Mouse (Mus musculus) heart, embryonic 11.5 days (tissue): ENCODE results near the gene Pde3a. TPM values are rescaled to one million over a fixed set of nuclear protein-coding genes. Genes with fewer than 3 reads are reported as not detected.

Experiments used
- ATAC-seq: fragments of 200-750 bp; cut with Nextera tagmentation; replicated peaks from 2 replicates; pipeline ENCODE4 v1.8.0; 2017; ENCODE audit warnings: moderate library complexity; ENCODE audit not compliant: insufficient number of reproducible peaks, low FRiP score, low TSS enrichment
- H3K27ac ChIP-seq: fragments of 300-500 bp; sonication (generic); 2 replicates; pipeline ENCODE4 v1.5.1; 2014; ENCODE audit warnings: mild to moderate bottlenecking, low read depth, low read length
- H3K27me3 ChIP-seq: fragments of 300-500 bp; sonication (generic); 2 replicates; pipeline ENCODE4 v1.6.1; 2014; ENCODE audit warnings: mild to moderate bottlenecking, low read length, mixed read lengths; ENCODE audit not compliant: control insufficient read depth, insufficient read depth
- H3K36me3 ChIP-seq: fragments of 300-500 bp; sonication (generic); 2 replicates; pipeline ENCODE4 v1.6.1; 2014; ENCODE audit warnings: mild to moderate bottlenecking, low read length, moderate library complexity, mixed read lengths; ENCODE audit not compliant: control insufficient read depth, insufficient read depth
- H3K4me1 ChIP-seq: fragments of 300-500 bp; sonication (generic); 2 replicates; pipeline ENCODE4 v1.6.1; 2014; ENCODE audit warnings: low read length; ENCODE audit not compliant: control insufficient read depth, insufficient read depth
- H3K4me2 ChIP-seq: fragments of 300-500 bp; sonication (generic); 2 replicates; pipeline ENCODE4 v1.6.1; 2014; ENCODE audit warnings: mild to moderate bottlenecking, moderate library complexity
- H3K4me3 ChIP-seq: fragments of 300-500 bp; sonication (generic); 2 replicates; pipeline ENCODE4 v1.5.1; 2014; ENCODE audit warnings: low read depth, low read length
- H3K9ac ChIP-seq: fragments of 300-500 bp; sonication (generic); 2 replicates; pipeline ENCODE4 v1.6.1; 2014; ENCODE audit warnings: mild to moderate bottlenecking, low read depth, low read length, moderate library complexity
- H3K9me3 ChIP-seq: fragments of 300-500 bp; sonication (generic); replicated peaks from 2 replicates; pipeline ENCODE4 v1.6.1; 2016; ENCODE audit warnings: low read length; ENCODE audit not compliant: control insufficient read depth
- WGBS: fragments of 180-500 bp; shearing (Covaris S2); extraction: QIAGEN DNeasy Blood & Tissue Kit; methylation state at CpG from one replicate; pipeline ENCODE4 v1.1.7; 2014; ENCODE audit not compliant: insufficient replicate concordance; 5-methylcytosine and 5-hydroxymethylcytosine counted together
- polyA plus RNA-seq: library from polyadenylated mRNA; unstranded; fragments of >200 nt; fragmentation: Nextera tagmentation; extraction: Ambion mirVana; gene quantifications from 2 replicates; pipeline ENCODE4 v1.2.1, GENCODE M21; 2014

Pde3a gene
- polyA plus RNA-seq, 1 experiment from 2014 or later, result 10.7 TPM

GRCm38 (mm10) chr6:141273685-141274084 lies 24.6 kb downstream of the Pde3a start:
- 0 out of 2 replicates have a peak overlapping the region, but pooled peaks have one; percentile 19 for H3K27ac ChIP-seq

GRCm38 (mm10) chr6:141281685-141282084 lies 32.6 kb downstream of the Pde3a start:
- no peak overlapping the region for H3K4me2 ChIP-seq
- ATAC-seq, result no peak
- no peak overlapping the region for H3K27ac ChIP-seq
- no peaks in the 10 kb centered on the region for H3K36me3 ChIP-seq
- H3K9ac ChIP-seq, result no peak overlapping the region
- H3K27me3 ChIP-seq, result no peaks in the 10 kb centered on the region
- H3K4me3 ChIP-seq, result no peak overlapping the region
- 82% methylated on average over 3 of the region's 3 CpGs for WGBS
- H3K9me3 ChIP-seq, result no peaks in the 10 kb centered on the region
- no peaks in the 10 kb centered on the region for H3K4me1 ChIP-seq

More at GRCm38 (mm10) chr6:141273685-141274084, 24.6 kb downstream of the Pde3a start:
- WGBS, result 43% methylated on average over 6 of the region's 6 CpGs
- ATAC-seq, result no peak
- Histone ChIP-seq H3K4me1 (no peaks in the 10 kb centered on the region), H3K4me3 (no peak overlapping the region), H3K4me2 (no peak overlapping the region; the same call in 1 of the 2 replicates), H3K27me3 (no peaks in the 10 kb centered on the region), H3K9ac (no peak overlapping the region), H3K36me3 (no peaks in the 10 kb centered on the region), H3K9me3 (no peaks in the 10 kb centered on the region; the same call in 1 of the 2 replicates)

GRCm38 (mm10) chr6:141282796-141283195 lies 33.7 kb downstream of the Pde3a start:
- Histone ChIP-seq H3K27ac (no peak overlapping the region), H3K4me3 (no peak overlapping the region), H3K9me3 (no peaks in the 10 kb centered on the region), H3K4me2 (no peak overlapping the region), H3K4me1 (no peaks in the 10 kb centered on the region), H3K9ac (no peak overlapping the region), H3K27me3 (no peaks in the 10 kb centered on the region), H3K36me3 (no peaks in the 10 kb centered on the region)
- WGBS, result 81% methylated on average over 7 of the region's 7 CpGs
- no peak for ATAC-seq

GRCm38 (mm10) chr6:141291195-141291594 lies 42.1 kb downstream of the Pde3a start:
- ATAC-seq, result no peak
- H3K27me3 ChIP-seq, result no peaks in the 10 kb centered on the region
- no peak overlapping the region for H3K4me3 ChIP-seq
- 86% methylated on average over 2 of the region's 2 CpGs for WGBS
- H3K4me2 ChIP-seq, result no peak overlapping the region
- no peaks in the 10 kb centered on the region for H3K36me3 ChIP-seq
- H3K9me3 ChIP-seq, result no peaks in the 10 kb centered on the region
- no peak overlapping the region for H3K9ac ChIP-seq
- no peak overlapping the region for H3K27ac ChIP-seq
- no peaks in the 10 kb centered on the region for H3K4me1 ChIP-seq

- Histone ChIP-seq H3K4me2 (no peak overlapping the region), H3K27me3 (no peaks in the 10 kb centered on the region), H3K27ac (no peak overlapping the region), H3K9me3 (no peaks in the 10 kb centered on the region), H3K36me3 (no peaks in the 10 kb centered on the region), H3K4me1 (no peaks in the 10 kb centered on the region), H3K4me3 (no peak overlapping the region), H3K9ac (no peak overlapping the region)
- 86% methylated on average over 10 of the region's 10 CpGs for WGBS
- ATAC-seq, result no peak
Measured at GRCm38 (mm10) chr6:141292826-141293459, 43.9 kb downstream of the Pde3a start.

GRCm38 (mm10) chr6:141293460-141293853 lies 44.4 kb downstream of the Pde3a start:
- no peaks in the 10 kb centered on the region for H3K9me3 ChIP-seq
- H3K4me3 ChIP-seq, result no peak overlapping the region
- no peak overlapping the region for H3K27ac ChIP-seq
- H3K36me3 ChIP-seq, result no peaks in the 10 kb centered on the region
- no peaks in the 10 kb centered on the region for H3K4me1 ChIP-seq
- H3K9ac ChIP-seq, result no peak overlapping the region
- no peaks in the 10 kb centered on the region for H3K27me3 ChIP-seq
- H3K4me2 ChIP-seq, result no peak overlapping the region
- ATAC-seq, result no peak
- 83% methylated on average over 2 of the region's 2 CpGs for WGBS

GRCm38 (mm10) chr6:141295264-141295663 lies 46.2 kb downstream of the Pde3a start:
- no peak overlapping the region for H3K4me2 ChIP-seq
- 68% methylated on average over 3 of the region's 3 CpGs for WGBS
- 0 out of 2 replicates have a peak, but pooled peaks cover 3% of the 10 kb centered on the region for H3K36me3 ChIP-seq
- no peak overlapping the region for H3K27ac ChIP-seq
- no peaks in the 10 kb centered on the region for H3K9me3 ChIP-seq
- H3K27me3 ChIP-seq, result no peaks in the 10 kb centered on the region
- H3K4me3 ChIP-seq, result no peak overlapping the region
- H3K4me1 ChIP-seq, result no peaks in the 10 kb centered on the region
- ATAC-seq, result no peak
- H3K9ac ChIP-seq, result no peak overlapping the region

- Histone ChIP-seq H3K27me3 (no peaks in the 10 kb centered on the region), H3K9me3 (no peaks in the 10 kb centered on the region), H3K4me2 (no peak overlapping the region), H3K36me3 (0 out of 2 replicates have a peak, but pooled peaks cover 3% of the 10 kb centered on the region), H3K4me1 (no peaks in the 10 kb centered on the region), H3K9ac (no peak overlapping the region), H3K27ac (no peak overlapping the region), H3K4me3 (no peak overlapping the region)
- WGBS, result 88% methylated on average over 14 of the region's 14 CpGs
- ATAC-seq, result no peak
Measured at GRCm38 (mm10) chr6:141301750-141302748, 53.0 kb downstream of the Pde3a start.
